Mouse (Mus musculus) forebrain, embryonic 11.5 days (tissue): Measurements from ENCODE around the gene Ccnd3. TPM values are rescaled to one million over a fixed set of nuclear protein-coding genes. Genes with fewer than 3 reads are reported as not detected.

Experiments used
- ATAC-seq: fragments of 200-750 bp; cut with Nextera tagmentation; replicated peaks from 2 replicates; pipeline ENCODE4 v1.8.0; 2017; ENCODE audit warnings: moderate TSS enrichment; ENCODE audit not compliant: low FRiP score
- DNase-seq: peaks from one replicate; pipeline ENCODE4 v3.0.0-alpha.2; 2017; ENCODE audit warnings: low spot score
- H3K27ac ChIP-seq: fragments of 300-500 bp; sonication (generic); 2 replicates; pipeline ENCODE4 v1.5.1; 2014; ENCODE audit warnings: low read depth, low read length
- H3K27me3 ChIP-seq: fragments of 300-500 bp; sonication (generic); 2 replicates; pipeline ENCODE4 v1.6.1; 2014; ENCODE audit warnings: mild to moderate bottlenecking, low read length, mixed read lengths; ENCODE audit not compliant: control insufficient read depth, insufficient read depth
- H3K36me3 ChIP-seq: fragments of 300-500 bp; sonication (generic); 2 replicates; pipeline ENCODE4 v1.6.1; 2014; ENCODE audit warnings: mild to moderate bottlenecking, low read length, moderate library complexity, mixed read lengths; ENCODE audit not compliant: control insufficient read depth, insufficient read depth
- H3K4me1 ChIP-seq: fragments of 300-500 bp; sonication (generic); replicated peaks from 2 replicates; pipeline ENCODE4 v1.6.1; 2014; ENCODE audit warnings: low read length, mixed read lengths; ENCODE audit not compliant: control insufficient read depth, insufficient read depth
- H3K4me2 ChIP-seq: fragments of 300-500 bp; sonication (generic); 2 replicates; pipeline ENCODE4 v1.6.1; 2014; ENCODE audit warnings: low read depth, mild to moderate bottlenecking, low read length, moderate library complexity, mixed read lengths; ENCODE audit not compliant: severe bottlenecking
- H3K4me3 ChIP-seq: fragments of 300-500 bp; sonication (generic); 2 replicates; pipeline ENCODE4 v1.5.1; 2014; ENCODE audit warnings: low read depth, low read length
- H3K9ac ChIP-seq: fragments of 300-500 bp; sonication (generic); 2 replicates; pipeline ENCODE4 v1.6.1; 2014; ENCODE audit warnings: low read length
- H3K9me3 ChIP-seq: fragments of 300-500 bp; sonication (generic); 2 replicates; pipeline ENCODE4 v1.6.1; 2016; ENCODE audit warnings: low read length, mixed read lengths; ENCODE audit not compliant: control insufficient read depth
- WGBS: fragments of 180-500 bp; shearing (Covaris S2); extraction: QIAGEN DNeasy Blood & Tissue Kit; methylation state at CpG from one replicate; pipeline ENCODE4 v1.1.7; 2014; 5-methylcytosine and 5-hydroxymethylcytosine counted together
- polyA plus RNA-seq: library from polyadenylated mRNA; unstranded; fragments of >200 nt; fragmentation: Nextera tagmentation; extraction: Ambion mirVana; gene quantifications from 2 replicates; pipeline ENCODE4 v1.2.1, GENCODE M21; 2014

The Ccnd3 gene
- polyA plus RNA-seq, 1 experiment from 2014 or later = 253 TPM

DNA sequence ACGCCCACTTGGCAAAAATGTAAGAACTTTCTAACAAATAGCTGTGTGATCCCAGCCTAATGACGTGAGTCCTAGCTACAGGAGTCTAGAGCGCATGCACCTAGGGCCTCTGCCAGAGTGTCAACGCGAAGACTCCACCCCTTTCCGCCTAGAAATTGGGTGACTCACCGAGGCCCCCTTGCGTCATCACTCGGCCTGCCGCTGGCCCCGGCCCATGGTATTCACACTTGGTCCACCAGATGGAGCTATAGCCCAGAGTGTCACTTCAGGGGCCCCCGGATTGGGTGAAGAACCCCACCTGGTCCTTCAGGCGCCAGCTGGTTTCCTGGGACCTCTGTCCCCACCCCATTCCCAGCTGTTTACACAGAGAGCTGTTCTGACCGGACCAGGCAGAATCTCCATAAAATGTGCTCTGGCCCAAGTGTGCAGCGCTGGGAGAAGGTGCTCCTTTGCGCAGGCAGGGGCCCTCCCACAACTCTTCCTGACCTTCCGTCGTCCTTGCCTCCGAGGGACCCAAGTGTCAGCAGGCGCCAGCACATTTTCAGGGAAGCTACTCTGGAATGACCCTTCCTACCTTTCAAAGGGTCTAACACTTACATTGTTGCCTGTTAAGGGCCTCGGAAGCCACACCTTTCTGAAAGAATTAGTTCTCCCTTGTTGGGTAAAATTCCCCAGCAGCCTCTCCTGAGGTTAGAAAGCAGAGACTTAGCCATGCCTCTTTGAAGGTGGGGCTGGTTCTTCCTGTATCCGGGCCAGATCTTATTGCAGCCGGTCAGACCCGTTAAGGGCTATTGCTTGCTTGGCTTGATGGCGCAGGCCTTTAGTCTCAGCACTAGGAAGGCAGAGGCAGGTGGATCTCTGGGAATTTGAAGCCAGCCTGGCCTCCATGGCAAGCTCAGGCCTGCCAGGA lies 6.5 kb downstream of the Ccnd3 start:
- H3K4me2 ChIP-seq = peak overlapping the region; percentile 36
- no peaks in the 10 kb centered on the region for H3K27me3 ChIP-seq
- H3K36me3 ChIP-seq = no peaks in the 10 kb centered on the region
- no peak overlapping the region for H3K27ac ChIP-seq
- H3K9ac ChIP-seq = peak overlapping the region; percentile 45
- DNase-seq (peak; percentile 98), ATAC-seq (peak; percentile 91)
- H3K4me3 ChIP-seq = peak overlapping the region; percentile 2; the same call in 1 of the 2 replicates
- 18% methylated on average over 25 of the region's 25 CpGs for WGBS
- peaks cover 7% of the 10 kb centered on the region for H3K4me1 ChIP-seq
- H3K9me3 ChIP-seq = no peaks in the 10 kb centered on the region

GRCm38 (mm10) chr17:47512956-47513775 lies 8.3 kb downstream of the Ccnd3 start:
- no peak overlapping the region for H3K4me3 ChIP-seq
- H3K9me3 ChIP-seq = no peaks in the 10 kb centered on the region
- H3K9ac ChIP-seq = no peak overlapping the region
- no peak overlapping the region for H3K4me2 ChIP-seq
- peaks cover 7% of the 10 kb centered on the region for H3K4me1 ChIP-seq
- WGBS = 75% methylated on average over 10 of the region's 10 CpGs
- no peaks in the 10 kb centered on the region for H3K36me3 ChIP-seq
- no peaks in the 10 kb centered on the region for H3K27me3 ChIP-seq
- no peak for DNase-seq
- no peak overlapping the region for H3K27ac ChIP-seq
- no peak for ATAC-seq

GRCm38 (mm10) chr17:47515180-47515844 lies 10.5 kb downstream of the Ccnd3 start:
- DNase-seq (no peak), ATAC-seq (no peak)
- no peaks in the 10 kb centered on the region for H3K36me3 ChIP-seq
- no peaks in the 10 kb centered on the region for H3K27me3 ChIP-seq
- no peak overlapping the region for H3K4me3 ChIP-seq
- no peak overlapping the region for H3K9ac ChIP-seq
- H3K4me1 ChIP-seq = peaks cover 7% of the 10 kb centered on the region
- H3K9me3 ChIP-seq = no peaks in the 10 kb centered on the region
- H3K27ac ChIP-seq = no peak overlapping the region
- 76% methylated on average over 7 of the region's 7 CpGs for WGBS
- H3K4me2 ChIP-seq = no peak overlapping the region

- H3K9me3 ChIP-seq = no peaks in the 10 kb centered on the region
Measured at GRCm38 (mm10) chr17:47516232-47516631, 11.4 kb downstream of the Ccnd3 start.

GRCm38 (mm10) chr17:47518205-47518604 lies 13.4 kb downstream of the Ccnd3 start:
- Histone ChIP-seq H3K27me3 (no peaks in the 10 kb centered on the region), H3K27ac (peak overlapping the region; percentile 48), H3K9me3 (no peaks in the 10 kb centered on the region), H3K4me2 (no peak overlapping the region), H3K4me1 (peaks cover 10% of the 10 kb centered on the region), H3K36me3 (no peaks in the 10 kb centered on the region), H3K4me3 (no peak overlapping the region), H3K9ac (peak overlapping the region; percentile 39)
- WGBS = 40% methylated on average over 8 of the region's 8 CpGs
- DNase-seq (no peak), ATAC-seq (no peak)

More at GRCm38 (mm10) chr17:47516232-47516631, 11.4 kb downstream of the Ccnd3 start:
- DNase-seq (no peak), ATAC-seq (no peak)
- Histone ChIP-seq H3K4me1 (peaks cover 4% of the 10 kb centered on the region), H3K36me3 (no peaks in the 10 kb centered on the region), H3K27ac (no peak overlapping the region), H3K9ac (no peak overlapping the region), H3K4me3 (no peak overlapping the region), H3K4me2 (no peak overlapping the region), H3K27me3 (no peaks in the 10 kb centered on the region)
- 92% methylated on average over 3 of the region's 3 CpGs for WGBS

GRCm38 (mm10) chr17:47521551-47522258 lies 16.9 kb downstream of the Ccnd3 start:
- Histone ChIP-seq H3K9ac (peak overlapping the region; percentile 57), H3K9me3 (no peaks in the 10 kb centered on the region), H3K27me3 (no peaks in the 10 kb centered on the region), H3K36me3 (no peaks in the 10 kb centered on the region), H3K27ac (peak overlapping the region; percentile 94), H3K4me2 (peak overlapping the region; percentile 40), H3K4me1 (peaks cover 10% of the 10 kb centered on the region), H3K4me3 (peak overlapping the region; percentile 8; the same call in 1 of the 2 replicates)
- DNase-seq (peak; percentile 85), ATAC-seq (peak; percentile 88)
- 2% methylated on average over 14 of the region's 17 CpGs for WGBS

- peaks cover 13% of the 10 kb centered on the region for H3K4me1 ChIP-seq
- H3K9me3 ChIP-seq = no peaks in the 10 kb centered on the region
- DNase-seq (no peak), ATAC-seq (no peak)
- peak overlapping the region; percentile 94 for H3K27ac ChIP-seq
- no peaks in the 10 kb centered on the region for H3K36me3 ChIP-seq
- H3K4me3 ChIP-seq = no peak overlapping the region
- no peak overlapping the region for H3K4me2 ChIP-seq
- WGBS = 77% methylated on average over 4 of the region's 4 CpGs
- H3K27me3 ChIP-seq = no peaks in the 10 kb centered on the region
- H3K9ac ChIP-seq = peak overlapping the region; percentile 57
Measured at GRCm38 (mm10) chr17:47522536-47522935, 17.7 kb downstream of the Ccnd3 start.
